Mouse (Mus musculus) small intestine, adult 2 months (tissue): ENCODE measurements at regions not wholly inside any gene's neighbourhood (a gene's known extent, or its start where the extent isn't known, plus 50 kb on each side); places are given as distances from the start of the nearest gene placed in this dataset.

Experiments used
- CTCF ChIP-seq: fragments of 200-500 bp; IDR thresholded peaks from 2 replicates; pipeline ENCODE4 v1.5.1; 2012; ENCODE audit warnings: low read depth, mild to moderate bottlenecking, control low read depth, inconsistent platforms, low read length, moderate library complexity, mixed read lengths; ENCODE audit not compliant: insufficient replicate concordance, insufficient read length; ENCODE audit errors: extremely low read depth
- POLR2A ChIP-seq: fragments of 200-500 bp; IDR thresholded peaks from 2 replicates; pipeline ENCODE4 v1.6.1; 2012; ENCODE audit warnings: low read depth, mild to moderate bottlenecking, control low read depth, inconsistent platforms, low read length, moderate library complexity

DNA sequence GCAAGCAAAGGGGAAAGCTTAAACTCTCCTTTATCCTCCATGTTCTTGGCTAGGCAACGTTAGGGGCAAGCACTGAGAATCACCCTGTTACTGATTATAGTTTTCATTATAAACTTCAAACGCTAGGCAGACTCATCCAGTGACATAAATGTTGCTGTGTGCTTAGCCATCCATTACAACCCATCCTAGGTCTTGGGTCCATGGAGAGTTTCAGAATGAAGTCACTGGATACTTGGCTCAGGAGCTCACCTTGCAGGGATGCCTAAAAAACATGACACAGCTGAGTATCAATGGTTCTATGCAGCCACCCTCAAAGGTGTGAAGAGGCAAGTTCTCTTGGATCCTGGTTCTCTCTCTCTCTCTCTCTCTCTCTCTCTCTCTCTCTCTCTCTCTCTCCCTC lies 227.2 kb upstream of the Sfrp2 start:
- TF ChIP-seq CTCF (no peak), POLR2A (no peak)
